Mouse (Mus musculus): ENCODE results near the gene E130218I03Rik.

E130218I03Rik gene

GRCm38 (mm10) chr4:134243516-134244250 is at the start of gene E130218I03Rik:
TSS of gene E130218I03Rik (plus strand) at chr4:134243662.
- no peak for DNase-seq (ENCODE audit: low spot score)

GRCm38 (mm10) chr4:134199371-134199770 is 44.1 kb upstream of the E130218I03Rik start:
- DNase-seq (ENCODE audit: low spot score): no peak

GRCm38 (mm10) chr4:134202904-134203303 is 40.6 kb upstream of the E130218I03Rik start, which contains the start of gene Gm7534:
TSS of gene Gm7534 (minus strand) at chr4:134203004.
- no peak for DNase-seq (ENCODE audit: low spot score)

GRCm38 (mm10) chr4:134203340-134203896 is 40.0 kb upstream of the E130218I03Rik start:
- no peak for DNase-seq (ENCODE audit: low spot score)

GRCm38 (mm10) chr4:134206488-134207053 is 36.9 kb upstream of the E130218I03Rik start:
- DNase-seq (ENCODE audit: low spot score): no peak

DNA sequence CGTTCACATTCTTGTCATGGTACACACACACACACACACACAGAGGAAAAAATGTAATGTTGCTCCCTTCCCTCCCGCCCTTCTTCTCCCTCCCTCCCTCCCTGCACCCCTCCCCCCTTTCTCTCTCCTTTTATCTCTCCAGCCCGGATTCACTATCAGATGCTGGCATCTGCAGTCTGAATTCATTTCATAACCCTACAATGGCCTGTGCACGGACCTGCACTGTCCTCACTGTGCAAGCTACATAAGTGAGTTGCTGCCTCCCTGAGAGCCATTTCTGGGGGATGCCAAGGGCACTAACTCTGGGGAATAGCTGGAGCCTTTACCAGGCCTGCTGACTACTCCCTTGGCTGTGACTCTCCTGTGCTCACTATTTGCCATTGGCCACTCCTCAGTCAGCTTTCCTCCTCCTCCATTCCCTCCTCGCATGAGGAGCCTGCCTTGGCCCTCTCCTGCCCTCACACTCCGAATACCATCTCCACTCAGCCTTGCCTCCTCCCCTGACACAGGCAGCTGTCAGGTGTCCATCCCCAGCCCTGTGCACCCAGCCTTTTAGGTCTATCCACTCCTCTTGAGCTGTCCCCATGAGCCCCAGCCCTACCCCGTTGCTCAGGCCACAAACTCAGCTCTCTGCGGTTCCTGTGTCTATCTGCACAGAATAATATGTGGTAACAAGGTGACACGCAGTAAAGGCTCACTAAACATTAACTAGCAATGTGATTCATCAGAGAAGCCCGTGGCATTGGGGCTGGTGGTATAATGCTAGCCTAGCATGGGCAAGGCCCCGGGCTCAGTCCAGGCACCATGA is 20.5 kb upstream of the E130218I03Rik start:
- no peak for DNase-seq (ENCODE audit: low spot score)

DNA sequence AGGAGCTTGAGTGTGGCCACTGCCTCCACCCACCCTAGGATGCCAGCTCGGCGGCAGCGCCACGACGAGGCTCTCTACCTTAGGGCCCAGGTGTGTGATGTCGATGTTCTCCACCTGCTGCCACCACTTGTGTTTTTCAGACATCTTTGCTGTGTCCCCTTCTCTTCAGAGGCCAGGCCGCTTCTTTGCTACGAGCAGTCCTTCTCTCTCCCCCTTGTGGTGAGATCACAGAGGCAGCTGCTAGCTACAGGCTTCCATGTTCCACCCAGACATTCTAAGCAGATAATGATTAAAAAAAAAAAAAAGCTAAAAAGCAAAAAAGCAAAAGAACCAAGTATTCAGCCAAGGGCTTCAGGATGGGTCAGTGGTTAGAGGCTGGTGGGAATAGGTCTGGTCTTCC is 16.3 kb upstream of the E130218I03Rik start, which contains the start of gene Catsper4:
TSS of gene Catsper4 (minus strand) at position 190 of the 400 bp plus-strand sequence.
- DNase-seq (ENCODE audit: low spot score): no peak

GRCm38 (mm10) chr4:134230431-134230830 is 13.0 kb upstream of the E130218I03Rik start:
- DNase-seq (ENCODE audit: low spot score): no peak

DNA sequence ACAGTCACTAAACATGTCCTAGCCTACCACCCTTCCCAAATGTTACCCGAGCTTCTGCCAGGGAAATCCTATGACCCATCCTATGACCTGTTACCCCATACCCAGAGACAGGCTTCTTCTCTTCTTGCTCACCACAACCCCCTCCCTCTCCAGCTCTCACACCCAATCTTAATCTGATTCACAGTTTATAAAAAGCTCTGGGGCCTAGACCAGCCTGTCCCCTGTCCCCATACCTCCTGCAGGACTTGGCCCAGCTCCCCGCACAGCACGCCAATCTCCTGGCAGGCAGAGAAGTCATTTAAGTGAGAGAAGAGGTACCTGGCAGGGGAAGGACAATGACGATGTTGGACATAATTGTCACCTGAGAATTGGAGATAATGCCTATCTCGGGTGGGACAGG is 8.6 kb upstream of the E130218I03Rik start:
- no peak for DNase-seq (ENCODE audit: low spot score)

GRCm38 (mm10) chr4:134237582-134238278 is 5.7 kb upstream of the E130218I03Rik start:
- DNase-seq (ENCODE audit: low spot score): no peak

- peak; percentile 95 for DNase-seq (ENCODE audit: low spot score)
Observed at GRCm38 (mm10) chr4:134238279-134238651, 5.2 kb upstream of the E130218I03Rik start, which contains the start of gene Cnksr1. TSS of gene Cnksr1 (minus strand) at chr4:134238399.

GRCm38 (mm10) chr4:134238686-134239085 is 4.8 kb upstream of the E130218I03Rik start:
- DNase-seq (ENCODE audit: low spot score): no peak

GRCm38 (mm10) chr4:134245148-134245843 is 1.8 kb downstream of the E130218I03Rik start, which contains the start of gene Zfp593:
TSS of gene Zfp593 (minus strand) at chr4:134245592.
- peak; percentile 95 for DNase-seq (ENCODE audit: low spot score)

DNA sequence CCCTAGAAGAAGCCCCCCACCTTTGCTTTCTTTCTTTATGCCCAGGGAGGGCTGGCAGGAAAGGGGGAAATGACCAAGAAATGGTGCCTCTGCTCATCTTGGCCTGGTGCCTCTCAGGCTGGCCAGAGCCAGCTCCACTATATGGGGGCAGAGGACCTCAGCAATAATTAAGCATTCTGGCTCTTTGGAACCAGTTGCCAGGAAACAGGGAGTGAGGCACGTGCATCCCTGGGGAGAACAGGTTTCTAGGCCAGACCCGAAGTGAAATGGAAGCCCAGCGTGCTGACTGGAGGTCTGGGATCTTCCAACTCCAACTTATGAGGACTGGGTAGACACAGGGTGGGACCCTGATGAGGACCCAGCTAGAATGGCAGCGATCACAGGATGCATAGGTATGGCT is 2.8 kb downstream of the E130218I03Rik start:
- no peak for DNase-seq (ENCODE audit: low spot score)

- DNase-seq (ENCODE audit: low spot score): no peak
Observed at GRCm38 (mm10) chr4:134246719-134247258, 3.3 kb downstream of the E130218I03Rik start, which contains the start of gene Gm30191. TSS of gene Gm30191 (plus strand) at chr4:134246935.

DNA sequence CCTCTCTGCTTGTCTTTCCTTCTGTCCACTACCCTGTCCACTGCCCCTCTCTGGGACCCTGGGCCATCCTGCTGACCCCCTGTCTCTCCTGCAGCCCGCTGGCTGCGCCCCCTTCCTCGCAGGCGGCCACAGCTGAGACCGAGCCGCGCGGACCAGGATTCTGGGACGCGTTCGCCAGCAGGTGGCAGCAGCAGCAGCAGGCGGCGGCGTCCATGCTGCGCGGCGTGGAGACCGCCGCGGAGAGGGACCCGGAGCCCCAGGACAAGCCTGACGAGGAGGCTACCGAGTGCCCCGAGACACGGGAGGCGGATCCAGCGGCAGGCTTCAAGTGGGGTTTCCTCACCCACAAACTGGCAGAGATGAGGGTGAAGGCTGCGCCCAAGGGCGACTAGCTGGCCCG is 6.2 kb downstream of the E130218I03Rik start:
- no peak for DNase-seq (ENCODE audit: low spot score)

DNA sequence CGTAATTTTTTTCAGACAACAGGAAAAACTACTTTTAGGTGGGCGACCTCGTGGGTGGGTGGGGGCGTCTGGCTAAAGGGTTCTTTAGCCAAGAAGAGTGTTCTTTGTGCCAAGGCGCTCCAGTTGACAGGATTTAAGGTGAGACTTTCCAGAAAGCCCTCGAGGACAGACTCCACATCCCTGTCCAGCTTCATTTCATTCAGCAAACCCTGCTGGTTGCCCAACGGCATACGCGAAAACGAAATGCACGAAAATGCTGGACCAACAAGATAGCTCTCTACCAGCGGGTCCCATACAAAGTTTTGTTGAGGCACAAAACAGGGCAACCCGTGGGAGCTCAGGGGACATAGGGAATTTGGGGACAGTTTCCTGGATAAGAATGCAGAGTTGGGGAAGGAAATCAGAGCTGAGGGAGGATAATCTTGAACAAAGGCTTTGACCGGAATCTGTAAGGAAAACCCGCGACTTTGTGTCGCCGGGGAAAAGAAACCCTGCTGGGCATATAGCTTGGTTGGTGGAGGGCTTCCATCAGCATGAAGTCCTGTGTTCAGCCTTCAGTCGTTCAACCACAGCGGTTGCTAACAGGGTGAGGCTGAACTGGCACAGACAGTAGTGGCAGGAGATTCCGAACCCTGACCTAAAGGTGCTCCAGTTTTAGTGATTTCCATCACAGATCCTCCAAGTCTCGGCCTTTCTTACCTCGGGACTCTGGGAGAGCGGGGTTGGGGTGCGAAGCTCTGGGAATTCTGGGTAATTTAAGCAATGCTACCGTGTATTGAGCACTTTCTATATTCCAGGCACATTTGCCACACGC is 6.9 kb downstream of the E130218I03Rik start:
- DNase-seq (ENCODE audit: low spot score): no peak

DNA sequence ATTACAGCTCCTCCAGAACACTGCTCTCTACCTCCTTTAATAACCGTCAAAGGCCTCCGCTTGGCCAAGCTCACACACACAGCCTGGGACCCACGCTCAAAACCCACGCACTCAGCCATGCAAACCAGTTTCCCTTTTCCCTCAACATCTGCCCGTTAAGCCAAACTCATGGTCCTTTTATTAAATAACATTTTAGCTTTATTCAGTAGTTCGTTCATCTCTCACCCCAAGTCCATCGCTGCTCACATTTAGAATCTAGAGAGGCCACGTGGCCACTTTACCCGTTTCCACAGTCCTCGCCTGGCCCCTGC is 7.4 kb downstream of the E130218I03Rik start:
- DNase-seq (ENCODE audit: low spot score): no peak

GRCm38 (mm10) chr4:134251241-134252130 is 8.0 kb downstream of the E130218I03Rik start:
- DNase-seq (ENCODE audit: low spot score): no peak

Data from lung, postnatal 25 days (tissue).